In the genomic region with DNA sequence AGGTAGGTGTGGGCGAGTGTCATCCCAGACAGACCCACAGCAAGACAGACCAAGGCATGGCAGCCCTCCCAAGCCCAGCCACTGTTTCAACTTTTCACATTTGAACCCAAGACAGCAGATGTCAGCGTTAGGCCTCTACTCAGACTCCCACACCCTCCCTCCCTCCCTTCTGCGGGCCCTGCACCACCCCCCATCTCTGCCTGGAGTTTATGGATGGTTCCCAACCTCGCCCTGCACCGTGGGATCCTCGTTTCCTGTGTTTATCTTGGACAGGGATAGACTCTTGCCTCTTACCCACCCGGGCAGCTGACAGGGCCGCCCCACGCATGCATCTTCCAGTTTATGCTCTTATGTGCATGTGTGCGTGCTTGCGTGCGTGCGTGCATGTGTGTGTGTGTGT, we compare ENCODE assay signal across 9 mouse cellular contexts.
DNase-seq lines count a peak whose midpoint lies in the region; ATAC-seq and TF ChIP-seq lines count a peak whose summit lies in the region.
"Had no signal": no experiment of that assay in that cellular context is flagged by ENCODE, and none has a peak within 500 bp of the region (broad histone marks: within the 10 kb centered on the region; RNA-seq: fewer than 3 reads in every experiment).

No protein-coding gene starts in this region.

- peaks cover 15% of the 10 kb centered on the region for H3K4me1 ChIP-seq in forebrain, embryonic 13.5 days
- H3K4me1 ChIP-seq in forebrain, embryonic 11.5 days (replicated peaks; ENCODE audit: control insufficient read depth, insufficient read depth, low read length): no peaks in the 10 kb centered on the region
- H3K4me1 ChIP-seq in neural tube, embryonic 11.5 days (ENCODE audit: control insufficient read depth, insufficient read depth, low read length): peaks cover 24% of the 10 kb centered on the region
- peaks cover 33% of the 10 kb centered on the region for H3K4me1 ChIP-seq in limb, embryonic 15.5 days
- H3K4me1 ChIP-seq in hindbrain, embryonic 12.5 days: peaks cover 16% of the 10 kb centered on the region
- H3K4me1 ChIP-seq in hindbrain, postnatal 0 days (ENCODE audit: insufficient read depth, low read length): no peaks in the 10 kb centered on the region

- no peak for ATAC-seq in forebrain, embryonic 13.5 days
- ATAC-seq in forebrain, embryonic 11.5 days (replicated peaks; ENCODE audit: low FRiP score): no peak
- no peak for ATAC-seq in neural tube, embryonic 11.5 days (ENCODE audit: insufficient read depth, low FRiP score, low TSS enrichment)
- peak; percentile 45; the same call in 1 of the 2 replicates for ATAC-seq in limb, embryonic 15.5 days (ENCODE audit: insufficient number of reproducible peaks, low FRiP score, low TSS enrichment, low read depth)
- ATAC-seq in hindbrain, embryonic 12.5 days (ENCODE audit: low FRiP score): no peak
- no peak for ATAC-seq in hindbrain, postnatal 0 days

- no peak overlapping the region for H3K9ac ChIP-seq in forebrain, embryonic 13.5 days
- no peak overlapping the region for H3K9ac ChIP-seq in forebrain, embryonic 11.5 days (ENCODE audit: low read length)
- peak overlapping the region; percentile 18; the same call in 1 of the 2 replicates for H3K9ac ChIP-seq in neural tube, embryonic 11.5 days (ENCODE audit: low read length)
- no peak overlapping the region for H3K9ac ChIP-seq in limb, embryonic 15.5 days
- no peak overlapping the region for H3K9ac ChIP-seq in hindbrain, embryonic 12.5 days
- no peak overlapping the region for H3K9ac ChIP-seq in hindbrain, postnatal 0 days (replicated peaks; ENCODE audit: low read length)

- H3K27me3 ChIP-seq in forebrain, embryonic 13.5 days: 0 out of 2 replicates have a peak, but pooled peaks cover 3% of the 10 kb centered on the region
- no peaks in the 10 kb centered on the region for H3K27me3 ChIP-seq in forebrain, embryonic 11.5 days (ENCODE audit: control insufficient read depth, insufficient read depth, low read length)
- H3K27me3 ChIP-seq in neural tube, embryonic 11.5 days (ENCODE audit: control insufficient read depth, insufficient read depth, low read length): no peaks in the 10 kb centered on the region
- H3K27me3 ChIP-seq in limb, embryonic 15.5 days: peaks cover 8% of the 10 kb centered on the region
- peaks cover 4% of the 10 kb centered on the region for H3K27me3 ChIP-seq in hindbrain, embryonic 12.5 days
- no peaks in the 10 kb centered on the region for H3K27me3 ChIP-seq in hindbrain, postnatal 0 days (ENCODE audit: insufficient read depth, low read length)

- 76% methylated on average over 13 of the region's 13 CpGs for WGBS in forebrain, embryonic 13.5 days
- WGBS in forebrain, embryonic 11.5 days: 68% methylated on average over 13 of the region's 13 CpGs
- WGBS in neural tube, embryonic 11.5 days: 36% methylated on average over 13 of the region's 13 CpGs
- 32% methylated on average over 13 of the region's 13 CpGs for WGBS in limb, embryonic 15.5 days
- 69% methylated on average over 13 of the region's 13 CpGs for WGBS in hindbrain, embryonic 12.5 days
- 65% methylated on average over 13 of the region's 13 CpGs for WGBS in hindbrain, postnatal 0 days

- no peaks in the 10 kb centered on the region for H3K36me3 ChIP-seq in forebrain, embryonic 13.5 days (ENCODE audit: poor library complexity, severe bottlenecking)
- no peaks in the 10 kb centered on the region for H3K36me3 ChIP-seq in forebrain, embryonic 11.5 days (ENCODE audit: control insufficient read depth, insufficient read depth, low read length)
- no peaks in the 10 kb centered on the region for H3K36me3 ChIP-seq in neural tube, embryonic 11.5 days (ENCODE audit: control insufficient read depth, insufficient read depth, low read length)
- no peaks in the 10 kb centered on the region for H3K36me3 ChIP-seq in limb, embryonic 15.5 days
- H3K36me3 ChIP-seq in hindbrain, embryonic 12.5 days: no peaks in the 10 kb centered on the region
- H3K36me3 ChIP-seq in hindbrain, postnatal 0 days (ENCODE audit: insufficient read depth, low read length): no peaks in the 10 kb centered on the region

- H3K4me3 ChIP-seq in forebrain, embryonic 13.5 days: no peak overlapping the region
- no peak overlapping the region for H3K4me3 ChIP-seq in forebrain, embryonic 11.5 days (ENCODE audit: low read depth, low read length)
- no peak overlapping the region for H3K4me3 ChIP-seq in neural tube, embryonic 11.5 days (ENCODE audit: low read depth, low read length)
- no peak overlapping the region for H3K4me3 ChIP-seq in limb, embryonic 15.5 days
- no peak overlapping the region for H3K4me3 ChIP-seq in hindbrain, embryonic 12.5 days
- no peak overlapping the region for H3K4me3 ChIP-seq in hindbrain, postnatal 0 days (ENCODE audit: low read length)
- H3K4me3 ChIP-seq: layer of hippocampus, adult 2 months had no signal

- peak overlapping the region; percentile 25 for H3K27ac ChIP-seq in forebrain, embryonic 13.5 days
- no peak overlapping the region for H3K27ac ChIP-seq in forebrain, embryonic 11.5 days (ENCODE audit: low read depth, low read length)
- H3K27ac ChIP-seq in neural tube, embryonic 11.5 days (ENCODE audit: low read depth, low read length): no peak overlapping the region
- peak overlapping the region; percentile 61; the same call in 1 of the 2 replicates for H3K27ac ChIP-seq in limb, embryonic 15.5 days
- no peak overlapping the region for H3K27ac ChIP-seq in hindbrain, embryonic 12.5 days
- H3K27ac ChIP-seq in hindbrain, postnatal 0 days: no peak overlapping the region
- H3K27ac ChIP-seq: layer of hippocampus, adult 2 months had no signal

- no peaks in the 10 kb centered on the region for H3K9me3 ChIP-seq in forebrain, embryonic 13.5 days (replicated peaks)
- no peaks in the 10 kb centered on the region for H3K9me3 ChIP-seq in forebrain, embryonic 11.5 days (ENCODE audit: control insufficient read depth, low read length)
- no peaks in the 10 kb centered on the region for H3K9me3 ChIP-seq in neural tube, embryonic 11.5 days (ENCODE audit: control insufficient read depth, low read length)
- no peaks in the 10 kb centered on the region for H3K9me3 ChIP-seq in limb, embryonic 15.5 days
- H3K9me3 ChIP-seq in hindbrain, embryonic 12.5 days (replicated peaks): no peaks in the 10 kb centered on the region
- H3K9me3 ChIP-seq in hindbrain, postnatal 0 days (ENCODE audit: low read length): no peaks in the 10 kb centered on the region

- DNase-seq in forebrain, embryonic 11.5 days (ENCODE audit: low spot score): no peak
- peak; percentile 17 for DNase-seq in neural tube, embryonic 11.5 days (ENCODE audit: low spot score)
- DNase-seq in neural tube, embryonic 10.5 days (ENCODE audit: extremely low spot score, low spot score): no peak
- no peak for DNase-seq in retina, embryonic 14.5 days (ENCODE audit: low spot score)
- no peak for DNase-seq in hindbrain, postnatal 0 days (ENCODE audit: low spot score)

- no peak overlapping the region for H3K4me2 ChIP-seq in forebrain, embryonic 13.5 days
- no peak overlapping the region for H3K4me2 ChIP-seq in forebrain, embryonic 11.5 days (ENCODE audit: low read depth, low read length, severe bottlenecking)
- no peak overlapping the region for H3K4me2 ChIP-seq in neural tube, embryonic 11.5 days (ENCODE audit: low read depth)
- no peak overlapping the region for H3K4me2 ChIP-seq in limb, embryonic 15.5 days
- H3K4me2 ChIP-seq in hindbrain, embryonic 12.5 days (replicated peaks): no peak overlapping the region
- no peak overlapping the region for H3K4me2 ChIP-seq in hindbrain, postnatal 0 days (ENCODE audit: low read depth, low read length)

- TF ChIP-seq CTCF in hindbrain, postnatal 0 days (IDR thresholded peaks at IDR 0.05; ENCODE audit: low read depth): no peak

Comparison
In these comparisons a context has a peak if more than half of its experiments do, and no peak if none do; other contexts are left out.
1. H3K27ac ChIP-seq: peak in forebrain, embryonic 13.5 days (single experiment) and limb, embryonic 15.5 days (single experiment); none in forebrain, embryonic 11.5 days (single experiment), neural tube, embryonic 11.5 days (single experiment), hindbrain, embryonic 12.5 days (single experiment) and hindbrain, postnatal 0 days (single experiment).